Mouse (Mus musculus): Measurements from ENCODE around the gene Rhog. TPM values are rescaled to one million over a fixed set of nuclear protein-coding genes. Genes with fewer than 3 reads are reported as not detected.
A peak's percentile ranks its signal among the peaks of the same experiment; 100 is the strongest.
"Not testable (repeated sequence)": the region's sequence is repeated elsewhere in the genome, so short reads cannot be mapped to it uniquely, and the experiment has no call there.

Rhog gene
- polyA plus RNA-seq, 1 experiment, result 95.1 TPM

GRCm38 (mm10) chr7:102267601-102268394 is 11.9 kb upstream of the Rhog start, which contains the start of gene Stim1:
Stim1 (plus strand) TSS chr7:102267806.
- Histone ChIP-seq H3ac (ENCODE audit: control insufficient read depth, insufficient read length, low read depth) (peak within 1 kb of the TSS; percentile 81), H3K79me2 (ENCODE audit: control insufficient read depth, insufficient read depth) (no peaks in the 10 kb centered on the region)
- no peak for TF ChIP-seq MYOD1 (IDR thresholded peaks at IDR 0.05; ENCODE audit: control insufficient read depth, insufficient read length, low read depth)
- no peak for TF ChIP-seq MYOG (IDR thresholded peaks at IDR 0.05; ENCODE audit: control insufficient read depth, extremely low read depth, insufficient read length)
- TF ChIP-seq CTCF (IDR thresholded peaks at IDR 0.05; ENCODE audit: control insufficient read depth, insufficient read depth, insufficient read length), result no peak
- no peak for TF ChIP-seq USF1 (IDR thresholded peaks at IDR 0.05; ENCODE audit: low read depth)
- no peak for TF ChIP-seq CEBPB (IDR thresholded peaks at IDR 0.05; ENCODE audit: low read depth)
- TF ChIP-seq MAX (IDR thresholded peaks at IDR 0.05), result no peak
- no peak for TF ChIP-seq FOSL1 (IDR thresholded peaks at IDR 0.05; ENCODE audit: insufficient read depth, low read length, poor library complexity, severe bottlenecking)

GRCm38 (mm10) chr7:102267113-102267579 is 11.3 kb upstream of the Rhog start:
- H3K36me3 ChIP-seq (ENCODE audit: control insufficient read depth, insufficient read depth), result no peaks in the 10 kb centered on the region
- peak overlapping the region; percentile 52 for H3K4me3 ChIP-seq (ENCODE audit: insufficient read depth, poor library complexity, severe bottlenecking)
- H3K79me2 ChIP-seq (ENCODE audit: control insufficient read depth, insufficient read depth), result no peaks in the 10 kb centered on the region
- peak overlapping the region; percentile 58 for H3ac ChIP-seq (ENCODE audit: control insufficient read depth, insufficient read length, low read depth)
- no peaks in the 10 kb centered on the region for H3K27me3 ChIP-seq (ENCODE audit: control insufficient read depth, insufficient read depth, insufficient read length)
- H3K79me3 ChIP-seq (ENCODE audit: low read depth), result no peaks in the 10 kb centered on the region
- no peak for TF ChIP-seq MAX (IDR thresholded peaks at IDR 0.05)
- peak; percentile 56 for TF ChIP-seq CTCF (IDR thresholded peaks at IDR 0.05; ENCODE audit: control insufficient read depth, insufficient read depth, insufficient read length)
- no peak for TF ChIP-seq MYOD1 (IDR thresholded peaks at IDR 0.05; ENCODE audit: control insufficient read depth, insufficient read length, low read depth)
- TF ChIP-seq MYOG (IDR thresholded peaks at IDR 0.05; ENCODE audit: control insufficient read depth, extremely low read depth, insufficient read length), result no peak

More at GRCm38 (mm10) chr7:102267601-102268394, 11.9 kb upstream of the Rhog start, which contains the start of gene Stim1:
- Histone ChIP-seq H3K4me3 (ENCODE audit: insufficient read depth, poor library complexity, severe bottlenecking) (peak within 1 kb of the TSS; percentile 52), H3K36me3 (ENCODE audit: control insufficient read depth, insufficient read depth) (no peaks in the 10 kb centered on the region), H3K79me3 (ENCODE audit: low read depth) (no peaks in the 10 kb centered on the region), H3K27me3 (ENCODE audit: control insufficient read depth, insufficient read depth, insufficient read length) (no peaks in the 10 kb centered on the region)

- H3K79me3 ChIP-seq (ENCODE audit: low read depth), result no peaks in the 10 kb centered on the region
- no peaks in the 10 kb centered on the region for H3K27me3 ChIP-seq (ENCODE audit: control insufficient read depth, insufficient read depth, insufficient read length)
- no peaks in the 10 kb centered on the region for H3K36me3 ChIP-seq (ENCODE audit: control insufficient read depth, insufficient read depth)
- H3K79me2 ChIP-seq (ENCODE audit: control insufficient read depth, insufficient read depth), result no peaks in the 10 kb centered on the region
- TF ChIP-seq USF1 (IDR thresholded peaks at IDR 0.05; ENCODE audit: low read depth), result no peak
- H3ac ChIP-seq (ENCODE audit: control insufficient read depth, insufficient read length, low read depth), result no peak overlapping the region
- no peak overlapping the region for H3K4me3 ChIP-seq (ENCODE audit: insufficient read depth, poor library complexity, severe bottlenecking)
These were observed 10.7 kb upstream of the Rhog start for GRCm38 (mm10) chr7:102266401-102267042.

GRCm38 (mm10) chr7:102266021-102266400 is 10.2 kb upstream of the Rhog start:
- not testable (repeated sequence) for H3ac ChIP-seq (ENCODE audit: control insufficient read depth, insufficient read length, low read depth); H3K27me3 ChIP-seq (ENCODE audit: control insufficient read depth, insufficient read depth, insufficient read length); H3K79me2 ChIP-seq (ENCODE audit: control insufficient read depth, insufficient read depth); H3K36me3 ChIP-seq (ENCODE audit: control insufficient read depth, insufficient read depth); H3K79me3 ChIP-seq (ENCODE audit: low read depth); H3K4me3 ChIP-seq (ENCODE audit: insufficient read depth, poor library complexity, severe bottlenecking)

- no peaks in the 10 kb centered on the region for H3K36me3 ChIP-seq (ENCODE audit: control insufficient read depth, insufficient read depth)
- no peaks in the 10 kb centered on the region for H3K27me3 ChIP-seq (ENCODE audit: control insufficient read depth, insufficient read depth, insufficient read length)
- TF ChIP-seq CEBPB (IDR thresholded peaks at IDR 0.05; ENCODE audit: low read depth) (no peak), MAX (IDR thresholded peaks at IDR 0.05) (no peak), CTCF (IDR thresholded peaks at IDR 0.05; ENCODE audit: control insufficient read depth, insufficient read depth, insufficient read length) (no peak), USF1 (IDR thresholded peaks at IDR 0.05; ENCODE audit: low read depth) (no peak), MYOG (IDR thresholded peaks at IDR 0.05; ENCODE audit: control insufficient read depth, extremely low read depth, insufficient read length) (no peak), MYOD1 (IDR thresholded peaks at IDR 0.05; ENCODE audit: control insufficient read depth, insufficient read length, low read depth) (no peak), FOSL1 (IDR thresholded peaks at IDR 0.05; ENCODE audit: insufficient read depth, low read length, poor library complexity, severe bottlenecking) (no peak)
- no peak overlapping the region for H3ac ChIP-seq (ENCODE audit: control insufficient read depth, insufficient read length, low read depth)
- H3K79me2 ChIP-seq (ENCODE audit: control insufficient read depth, insufficient read depth), result no peaks in the 10 kb centered on the region
- no peaks in the 10 kb centered on the region for H3K79me3 ChIP-seq (ENCODE audit: low read depth)
- no peak overlapping the region for H3K4me3 ChIP-seq (ENCODE audit: insufficient read depth, poor library complexity, severe bottlenecking)
These were observed 7.2 kb upstream of the Rhog start for GRCm38 (mm10) chr7:102263020-102263419.

- no peak overlapping the region for H3ac ChIP-seq (ENCODE audit: control insufficient read depth, insufficient read length, low read depth)
- no peaks in the 10 kb centered on the region for H3K79me3 ChIP-seq (ENCODE audit: low read depth)
- no peaks in the 10 kb centered on the region for H3K36me3 ChIP-seq (ENCODE audit: control insufficient read depth, insufficient read depth)
- no peaks in the 10 kb centered on the region for H3K79me2 ChIP-seq (ENCODE audit: control insufficient read depth, insufficient read depth)
- no peaks in the 10 kb centered on the region for H3K27me3 ChIP-seq (ENCODE audit: control insufficient read depth, insufficient read depth, insufficient read length)
- no peak overlapping the region for H3K4me3 ChIP-seq (ENCODE audit: insufficient read depth, poor library complexity, severe bottlenecking)
- no peak for TF ChIP-seq MYOG (IDR thresholded peaks at IDR 0.05; ENCODE audit: control insufficient read depth, extremely low read depth, insufficient read length)
These were observed 4.7 kb upstream of the Rhog start for GRCm38 (mm10) chr7:102260518-102260917.
